Mouse (Mus musculus): Measurements from ENCODE around the gene Fuz.

DNA sequence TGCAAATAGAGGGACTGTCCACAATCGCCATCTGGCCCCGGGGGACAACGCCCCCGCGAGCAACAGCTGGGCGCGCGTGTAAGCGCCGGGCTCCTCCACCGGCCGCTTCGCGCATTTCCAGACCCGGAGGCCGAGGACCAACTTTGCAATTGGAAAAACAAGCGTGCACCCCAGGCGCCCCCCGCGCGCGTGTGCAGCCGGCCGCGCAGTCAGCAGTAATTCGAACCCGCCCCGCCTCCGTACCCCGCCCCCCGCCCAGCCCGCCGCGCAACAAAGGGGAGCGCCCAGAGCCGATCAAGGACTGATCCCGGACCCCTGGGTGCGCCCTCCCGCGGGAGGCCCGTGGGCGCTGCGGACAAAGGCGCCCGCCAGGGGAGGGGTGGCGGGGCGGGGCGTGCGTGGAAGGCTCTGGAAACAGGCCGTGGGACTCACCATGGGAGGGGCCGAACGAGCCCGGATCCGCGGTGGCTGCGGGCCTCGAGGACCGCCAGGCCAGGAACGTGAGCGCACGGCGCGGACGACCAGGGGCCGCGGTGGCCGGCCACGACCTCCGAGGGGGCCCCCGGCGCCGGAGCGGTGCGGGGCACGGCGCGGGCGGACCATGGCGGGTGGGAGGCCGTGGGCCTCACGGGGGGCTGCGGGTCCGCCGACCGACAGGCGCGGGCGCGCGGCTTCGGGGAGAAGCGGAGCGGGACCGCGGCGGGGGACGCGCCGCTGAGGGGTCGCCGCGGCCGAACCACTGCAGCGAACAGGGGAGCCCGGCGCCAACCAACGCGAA lies 26.8 kb upstream of the Fuz start:
- TF ChIP-seq CTCF (IDR thresholded peaks at IDR 0.05; ENCODE audit: control insufficient read depth, insufficient read depth, insufficient read length) (no peak), CEBPB (IDR thresholded peaks at IDR 0.05; ENCODE audit: low read depth) (no peak), MAX (IDR thresholded peaks at IDR 0.05) (no peak)

All from C2C12 (cell line).